Mouse (Mus musculus): ENCODE results near the gene Dpm3. TPM values are rescaled to one million over a fixed set of nuclear protein-coding genes. Genes with fewer than 3 reads are reported as not detected.

Gene Dpm3
- polyA plus RNA-seq, 1 experiment from 2014 or later = 76.4 TPM

DNA sequence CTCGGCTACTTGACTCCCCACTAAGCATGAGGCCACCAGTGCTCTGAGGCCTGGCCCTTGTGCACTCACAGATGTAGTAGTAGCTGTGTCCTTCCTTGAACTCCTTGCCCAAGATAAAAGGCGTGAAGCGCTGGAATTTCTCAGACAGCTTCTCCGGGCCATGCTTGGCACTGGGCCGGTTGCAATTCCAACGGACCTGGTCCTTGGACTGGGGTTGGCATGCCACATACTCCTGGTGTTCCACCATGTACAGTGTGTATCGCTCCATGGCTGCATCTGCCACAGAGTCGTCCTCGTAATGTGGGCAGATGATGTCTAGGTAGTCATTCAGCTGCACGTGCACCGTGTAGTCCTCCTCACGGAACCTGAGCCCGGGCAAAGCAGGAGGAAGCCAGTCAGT, 16.9 kb downstream of the Dpm3 start:
- no peaks in the 10 kb centered on the region for H3K9me3 ChIP-seq
- peaks cover 35% of the 10 kb centered on the region for H3K27me3 ChIP-seq (replicated peaks)
- ATAC-seq (ENCODE audit: low FRiP score, low read depth) = no peak
- H3K4me2 ChIP-seq (replicated peaks) = no peak overlapping the region
- no peak overlapping the region for H3K9ac ChIP-seq
- 92% methylated on average over 13 of the region's 13 CpGs for WGBS
- H3K27ac ChIP-seq = no peak overlapping the region
- H3K4me1 ChIP-seq = peaks cover 37% of the 10 kb centered on the region
- no peaks in the 10 kb centered on the region for H3K36me3 ChIP-seq
- H3K4me3 ChIP-seq = no peak overlapping the region

DNA sequence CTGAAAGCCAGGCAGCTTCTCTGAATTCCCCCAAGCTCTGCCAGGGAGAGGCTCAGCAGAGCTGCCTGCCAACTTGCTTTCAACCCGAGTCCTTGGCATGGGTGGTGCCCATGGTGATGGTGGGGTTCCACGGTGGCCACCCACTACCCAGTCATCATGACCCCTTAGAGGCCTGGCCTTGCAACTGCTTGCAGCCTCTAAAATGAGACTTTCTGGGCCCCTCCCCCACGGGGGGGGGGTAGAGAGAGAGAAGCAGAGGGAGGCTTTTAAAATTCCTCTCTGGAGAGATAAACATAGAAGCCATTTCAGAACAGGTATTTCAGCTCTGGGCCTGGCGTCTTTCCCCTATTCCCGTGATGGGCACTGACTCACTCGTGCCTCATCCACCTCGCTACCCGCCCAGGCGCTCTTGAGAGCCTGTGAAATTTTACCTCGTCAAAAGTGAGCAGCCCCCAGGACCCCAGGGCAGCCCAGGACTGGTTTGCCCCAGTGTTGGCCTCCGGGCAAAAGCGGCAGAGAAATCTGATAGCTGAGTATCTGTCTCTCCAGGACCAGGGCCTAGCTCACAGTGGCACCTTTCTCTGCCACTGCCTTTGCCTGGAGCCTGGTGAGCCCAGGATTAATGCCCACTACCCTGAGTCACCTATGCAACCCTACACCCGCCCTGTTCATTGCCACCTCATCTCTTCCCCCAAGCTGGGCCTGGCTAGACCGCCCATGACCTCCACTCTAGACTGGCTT, 18.3 kb downstream of the Dpm3 start:
- peak overlapping the region; percentile 90 for H3K4me2 ChIP-seq (replicated peaks)
- H3K27me3 ChIP-seq (replicated peaks) = peaks cover 44% of the 10 kb centered on the region
- ATAC-seq (ENCODE audit: low FRiP score, low read depth) = no peak
- 55% methylated on average over 14 of the region's 14 CpGs for WGBS
- peaks cover 48% of the 10 kb centered on the region for H3K4me1 ChIP-seq
- H3K36me3 ChIP-seq = no peaks in the 10 kb centered on the region
- H3K9me3 ChIP-seq = no peaks in the 10 kb centered on the region
- no peak overlapping the region for H3K27ac ChIP-seq
- no peak overlapping the region for H3K9ac ChIP-seq
- no peak overlapping the region for H3K4me3 ChIP-seq

DNA sequence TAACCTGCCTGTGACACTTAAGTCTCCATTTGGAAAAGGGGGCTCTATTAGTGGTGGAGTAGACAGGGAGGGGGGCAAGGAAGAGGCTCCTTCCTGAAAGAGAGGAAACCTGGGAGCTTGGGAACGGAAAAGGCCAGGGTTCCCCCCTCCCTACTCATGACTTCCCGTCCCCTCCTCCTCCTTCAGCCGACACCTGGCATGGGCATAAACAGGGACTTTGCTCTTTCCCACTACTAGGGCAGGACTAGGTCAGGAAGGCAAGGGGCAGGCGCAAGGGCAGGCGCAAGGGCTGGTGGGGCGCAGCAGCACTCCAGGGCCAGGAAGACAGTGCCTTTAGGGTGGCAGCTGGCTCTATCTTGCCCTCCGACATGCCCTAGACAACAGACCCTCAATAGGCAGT, 18.9 kb downstream of the Dpm3 start:
- H3K9ac ChIP-seq = 0 out of 2 replicates have a peak overlapping the region, but pooled peaks have one; percentile 14

DNA sequence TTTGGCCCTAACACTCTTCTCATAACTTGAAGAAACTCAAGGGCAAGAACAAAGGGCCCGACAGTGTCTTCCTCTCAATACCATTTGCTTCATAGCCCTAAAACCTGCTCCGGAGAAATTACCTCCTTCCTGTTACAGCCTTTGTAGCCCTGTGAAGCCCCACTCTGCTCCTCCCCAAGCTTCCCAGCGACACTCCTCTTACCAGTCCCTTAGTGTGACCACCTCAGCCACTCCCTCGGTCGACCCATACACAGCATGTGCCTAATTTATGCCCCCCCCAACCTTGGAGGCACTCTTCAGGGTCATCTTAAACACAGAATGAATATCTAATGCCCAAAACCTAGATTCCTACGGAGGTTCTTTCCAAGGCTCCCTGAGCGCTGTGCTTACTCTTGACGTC, 19.5 kb downstream of the Dpm3 start:
- peak overlapping the region; percentile 43 for H3K4me3 ChIP-seq
- no peak overlapping the region for H3K27ac ChIP-seq
- peak overlapping the region; percentile 90 for H3K4me2 ChIP-seq (replicated peaks)
- H3K36me3 ChIP-seq = no peaks in the 10 kb centered on the region
- 11% methylated on average over 8 of the region's 8 CpGs for WGBS
- H3K9me3 ChIP-seq = no peaks in the 10 kb centered on the region
- peaks cover 44% of the 10 kb centered on the region for H3K27me3 ChIP-seq (replicated peaks)
- peak overlapping the region; percentile 54; the same call in 1 of the 2 replicates for H3K9ac ChIP-seq
- peaks cover 48% of the 10 kb centered on the region for H3K4me1 ChIP-seq
- no peak for ATAC-seq (ENCODE audit: low FRiP score, low read depth)

More for the DNA sequence above, 18.9 kb downstream of the Dpm3 start:
- H3K9me3 ChIP-seq = no peaks in the 10 kb centered on the region
- H3K36me3 ChIP-seq = no peaks in the 10 kb centered on the region
- 59% methylated on average over 7 of the region's 7 CpGs for whole genome bisulfite sequencing
- peaks cover 48% of the 10 kb centered on the region for H3K4me1 ChIP-seq
- ATAC-seq (ENCODE audit: low FRiP score, low read depth) = no peak
- peak overlapping the region; percentile 90 for H3K4me2 ChIP-seq (replicated peaks)
- H3K27me3 ChIP-seq (replicated peaks) = peaks cover 44% of the 10 kb centered on the region
- 0 out of 2 replicates have a peak overlapping the region, but pooled peaks have one; percentile 43 for H3K4me3 ChIP-seq
- no peak overlapping the region for H3K27ac ChIP-seq

DNA sequence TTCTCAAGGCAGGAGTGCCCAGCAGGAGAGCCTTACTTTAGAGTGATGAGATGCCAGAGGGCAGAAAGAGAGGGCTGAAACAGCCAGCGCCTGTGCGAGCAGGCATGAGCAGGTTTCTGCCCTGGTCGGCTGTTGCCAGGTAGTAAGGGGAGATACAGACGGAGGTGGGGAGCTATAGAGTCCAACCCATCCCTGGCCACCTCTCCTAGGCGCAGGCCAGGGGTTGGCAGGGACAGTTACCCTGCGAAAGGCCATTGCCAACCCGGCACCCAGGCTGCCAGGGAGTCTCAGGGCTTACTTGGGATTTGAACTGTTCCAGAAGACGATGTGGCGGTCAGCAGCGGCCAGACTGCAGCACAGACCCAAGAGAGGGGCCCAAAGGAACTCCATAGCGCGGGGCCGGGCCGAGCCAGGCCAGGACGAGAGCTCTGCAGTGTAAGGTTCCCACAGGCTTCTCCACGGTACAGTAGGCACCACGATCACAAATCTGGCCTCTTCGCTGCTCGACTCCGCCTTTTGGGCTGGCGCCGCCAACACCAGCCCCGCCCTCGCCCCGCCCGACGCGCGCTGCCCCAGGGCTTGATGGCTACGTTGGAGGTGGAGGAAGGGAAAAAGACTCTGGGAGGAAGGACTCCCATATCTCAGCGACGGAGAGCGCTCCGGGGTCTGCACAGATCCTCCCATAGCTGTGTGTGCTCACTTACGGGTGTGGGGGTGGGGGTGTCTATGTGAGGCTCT, 20.2 kb downstream of the Dpm3 start:
- ATAC-seq (ENCODE audit: low FRiP score, low read depth) = peak; percentile 57
- H3K27ac ChIP-seq = no peak overlapping the region
- H3K4me2 ChIP-seq (replicated peaks) = peak overlapping the region; percentile 90
- H3K9ac ChIP-seq = peak overlapping the region; percentile 54
- H3K9me3 ChIP-seq = no peaks in the 10 kb centered on the region
- H3K36me3 ChIP-seq = no peaks in the 10 kb centered on the region
- peak overlapping the region; percentile 43 for H3K4me3 ChIP-seq
- peaks cover 48% of the 10 kb centered on the region for H3K4me1 ChIP-seq
- WGBS = 3% methylated on average over 35 of the region's 35 CpGs
- H3K27me3 ChIP-seq (replicated peaks) = peaks cover 44% of the 10 kb centered on the region

DNA sequence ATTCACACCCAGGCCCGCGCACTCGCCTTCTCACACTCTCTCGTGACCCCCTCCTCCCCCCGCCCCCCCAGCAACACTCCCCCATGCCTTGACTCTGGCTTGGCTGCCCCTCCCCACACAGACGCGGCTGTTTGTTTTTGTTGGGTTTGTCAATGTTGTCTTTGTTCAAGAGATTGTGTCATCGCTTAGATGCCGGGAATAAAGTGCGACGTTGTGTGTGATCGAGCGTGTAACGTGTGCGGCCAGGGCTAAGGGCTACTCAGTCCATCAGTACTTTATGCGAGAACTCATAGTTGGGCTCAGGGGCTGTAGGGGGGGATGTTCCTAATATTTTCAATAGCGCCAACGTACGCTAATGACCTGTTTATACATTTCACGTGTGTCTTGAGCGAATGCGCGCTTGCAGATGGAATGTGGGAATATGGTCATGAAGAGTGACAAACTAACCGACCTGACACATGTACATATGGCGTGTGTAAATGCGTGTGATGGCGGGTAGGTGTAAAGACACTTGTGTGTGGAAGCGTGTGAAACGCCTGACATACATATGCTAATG, 21.0 kb downstream of the Dpm3 start:
- no peak overlapping the region for H3K27ac ChIP-seq
- H3K4me2 ChIP-seq (replicated peaks) = peak overlapping the region; percentile 90
- peaks cover 44% of the 10 kb centered on the region for H3K27me3 ChIP-seq (replicated peaks)
- H3K9ac ChIP-seq = peak overlapping the region; percentile 54
- no peaks in the 10 kb centered on the region for H3K36me3 ChIP-seq
- under 1% methylated on average over 28 of the region's 29 CpGs for whole genome bisulfite sequencing
- peak overlapping the region; percentile 43 for H3K4me3 ChIP-seq
- H3K9me3 ChIP-seq = no peaks in the 10 kb centered on the region
- H3K4me1 ChIP-seq = peaks cover 48% of the 10 kb centered on the region
- peak; percentile 10; the same call in 1 of the 2 replicates for ATAC-seq (ENCODE audit: low FRiP score, low read depth)

DNA sequence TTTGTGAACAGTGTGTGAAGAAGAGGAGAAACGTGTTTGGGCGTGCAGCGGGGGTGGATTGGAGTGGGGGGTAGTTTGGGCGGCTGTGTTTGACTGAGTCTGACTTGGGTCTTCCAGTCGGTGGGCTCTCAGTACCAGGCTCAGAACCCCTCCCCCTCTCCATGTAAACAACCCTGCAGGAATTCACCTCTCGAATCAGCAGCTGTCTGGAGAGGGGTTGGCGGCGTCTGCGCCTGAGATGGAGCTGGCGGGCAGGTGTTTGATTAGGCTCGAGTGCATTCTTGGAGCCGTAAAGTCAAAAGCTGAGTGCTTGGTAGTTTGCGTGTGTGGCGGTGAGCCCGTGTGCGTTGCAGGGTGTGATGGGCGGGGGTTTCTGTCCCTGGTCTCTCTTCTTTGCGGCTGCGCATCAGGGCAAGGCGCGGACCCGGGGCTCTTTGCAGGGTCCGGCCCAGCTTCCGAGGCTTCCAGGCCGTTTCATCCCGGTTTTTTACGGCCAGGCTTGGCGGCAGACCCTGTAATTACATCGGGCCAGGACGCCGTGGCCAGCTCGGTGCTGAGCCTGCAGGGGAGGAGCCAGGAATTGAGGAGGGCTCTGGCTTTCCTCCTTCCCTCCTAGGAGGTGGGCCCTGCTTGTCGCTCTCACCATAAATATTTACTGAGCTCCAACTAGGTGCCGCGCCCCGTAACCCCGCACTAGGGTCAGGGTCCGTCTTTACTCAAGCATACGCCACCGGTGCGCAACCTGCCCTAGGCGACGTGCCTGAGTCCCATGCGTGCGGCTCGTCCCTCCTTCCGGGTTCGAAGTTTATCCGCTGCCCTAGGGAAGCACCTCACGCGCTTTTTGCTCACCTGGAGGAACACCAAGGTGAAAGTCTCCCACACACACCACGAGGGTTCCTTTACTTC, 21.7 kb downstream of the Dpm3 start, which contains the start of gene Efna1:
Efna1 (minus strand) TSS at position 537 of the 906 bp plus-strand sequence.
- Histone ChIP-seq H3K36me3 (no peaks in the 10 kb centered on the region), H3K4me3 (peak within 1 kb of the TSS; percentile 43), H3K4me1 (peaks cover 48% of the 10 kb centered on the region), H3K27me3 (replicated peaks) (peaks cover 44% of the 10 kb centered on the region), H3K9me3 (no peaks in the 10 kb centered on the region), H3K9ac (peak within 1 kb of the TSS; percentile 54), H3K27ac (no peak within 1 kb of the TSS), H3K4me2 (replicated peaks) (peak within 1 kb of the TSS; percentile 90)
- ATAC-seq (ENCODE audit: low FRiP score, low read depth) = peak; percentile 41
- under 1% methylated on average over 52 of the region's 52 CpGs for WGBS

DNA sequence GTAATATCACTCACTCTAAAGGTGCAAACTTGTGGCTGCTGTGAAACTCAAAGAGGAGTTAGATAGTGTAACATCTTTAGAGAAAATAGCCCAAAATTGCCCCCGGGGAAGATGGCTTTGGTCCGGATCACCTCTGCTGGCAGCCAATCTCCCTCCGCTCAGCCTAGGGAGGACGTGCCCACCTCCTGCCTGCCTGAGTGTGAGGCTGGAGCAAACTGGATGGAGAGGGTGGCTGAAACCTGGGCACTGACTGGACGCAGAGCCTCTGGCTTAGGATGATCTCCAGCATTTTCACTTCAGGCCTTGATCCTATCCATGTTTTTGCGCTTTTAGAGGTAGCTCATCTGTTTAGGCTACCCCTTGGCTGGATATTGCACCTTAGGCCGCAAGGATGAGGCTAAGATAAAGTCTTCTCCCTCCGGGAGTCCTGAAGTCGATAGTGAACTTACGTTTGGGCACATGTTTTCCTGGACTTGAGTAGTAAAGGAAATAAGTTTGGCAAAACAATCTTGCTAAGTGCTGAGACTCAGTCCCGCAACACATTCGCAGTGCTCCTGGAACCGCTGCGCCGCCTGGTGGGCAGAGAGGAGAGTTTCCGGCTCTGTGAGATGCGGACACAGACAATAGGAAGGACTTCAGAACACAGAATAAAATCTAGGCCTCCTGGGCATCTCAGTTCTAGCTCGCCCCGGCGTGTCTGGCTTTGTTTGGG, 22.6 kb downstream of the Dpm3 start:
- Histone ChIP-seq H3K4me2 (replicated peaks) (peak overlapping the region; percentile 90), H3K27ac (no peak overlapping the region), H3K27me3 (replicated peaks) (peaks cover 44% of the 10 kb centered on the region), H3K9ac (0 out of 2 replicates have a peak overlapping the region, but pooled peaks have one; percentile 54), H3K4me1 (peaks cover 48% of the 10 kb centered on the region), H3K9me3 (no peaks in the 10 kb centered on the region), H3K36me3 (no peaks in the 10 kb centered on the region), H3K4me3 (peak overlapping the region; percentile 43)
- no peak for ATAC-seq (ENCODE audit: low FRiP score, low read depth)
- WGBS = 12% methylated on average over 20 of the region's 20 CpGs

DNA sequence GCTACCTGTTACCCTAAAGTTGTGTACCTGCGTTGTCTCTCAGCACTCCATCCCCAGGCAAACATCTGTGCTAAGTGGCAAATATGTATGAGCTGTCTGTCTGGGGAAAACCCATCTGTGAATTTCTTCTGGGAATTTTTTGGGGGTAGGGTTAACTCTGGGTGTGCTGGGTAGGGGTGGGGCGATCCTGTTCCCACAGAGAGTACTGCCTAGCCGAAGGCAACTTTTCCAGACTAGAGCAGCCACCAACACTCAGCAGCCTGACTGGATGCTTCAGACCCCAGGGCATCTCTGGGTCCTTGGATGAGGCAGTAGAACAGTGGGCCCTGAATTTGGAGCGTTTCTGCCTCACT, 23.1 kb downstream of the Dpm3 start:
- Histone ChIP-seq H3K9ac (no peak overlapping the region), H3K4me3 (no peak overlapping the region), H3K4me1 (peaks cover 44% of the 10 kb centered on the region), H3K27me3 (replicated peaks) (peaks cover 41% of the 10 kb centered on the region), H3K36me3 (no peaks in the 10 kb centered on the region), H3K9me3 (no peaks in the 10 kb centered on the region), H3K4me2 (replicated peaks) (0 out of 2 replicates have a peak overlapping the region, but pooled peaks have one; percentile 90), H3K27ac (no peak overlapping the region)
- 28% methylated on average over 4 of the region's 4 CpGs for WGBS
- ATAC-seq (ENCODE audit: low FRiP score, low read depth) = no peak

DNA sequence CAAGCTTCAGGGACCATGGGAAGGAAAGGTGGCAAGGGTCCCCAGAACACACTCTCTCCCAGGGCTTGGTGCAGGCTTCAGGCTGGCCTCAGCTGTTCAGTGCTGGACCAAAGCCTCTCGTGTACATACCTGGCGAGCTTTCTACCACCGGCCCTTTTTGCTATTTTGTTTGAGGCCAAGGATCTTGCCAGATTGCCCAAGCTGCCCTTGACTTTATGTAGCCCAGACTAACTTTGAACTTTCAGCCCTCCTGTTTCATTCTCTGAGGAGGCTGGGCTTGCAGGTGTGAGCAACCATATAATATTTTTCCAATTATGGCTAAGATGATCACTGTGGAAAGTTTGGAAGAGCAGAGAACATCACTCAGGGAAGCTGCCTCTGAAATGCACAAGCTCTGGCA, 25.1 kb downstream of the Dpm3 start:
- H3K4me3 ChIP-seq = no peak overlapping the region
- no peak overlapping the region for H3K4me2 ChIP-seq (replicated peaks)
- H3K36me3 ChIP-seq = no peaks in the 10 kb centered on the region
- H3K27me3 ChIP-seq (replicated peaks) = peaks cover 22% of the 10 kb centered on the region
- no peak for ATAC-seq (ENCODE audit: low FRiP score, low read depth)
- H3K9ac ChIP-seq = no peak overlapping the region
- no peak overlapping the region for H3K27ac ChIP-seq
- H3K9me3 ChIP-seq = no peaks in the 10 kb centered on the region
- 89% methylated on average over 3 of the region's 3 CpGs for WGBS
- peaks cover 30% of the 10 kb centered on the region for H3K4me1 ChIP-seq

DNA sequence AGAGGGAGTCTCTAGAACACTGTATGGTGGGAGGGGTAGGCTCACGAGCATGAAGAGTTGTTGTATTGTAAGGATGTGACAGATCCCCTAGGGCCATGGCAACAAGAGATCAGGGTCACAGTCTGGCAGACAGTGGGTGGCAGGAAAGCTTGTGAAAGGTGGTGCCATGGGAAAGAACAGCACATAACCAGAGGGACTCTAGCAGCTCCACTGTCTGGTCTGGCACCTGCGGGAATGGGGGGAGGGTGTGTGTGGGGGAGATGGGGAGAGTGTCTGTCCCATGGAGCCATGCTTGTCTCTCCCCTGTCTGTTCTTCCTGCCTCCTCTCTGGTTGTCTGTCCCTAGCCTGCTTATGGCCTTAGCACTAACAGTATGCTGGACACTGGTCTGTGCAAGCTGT, 26.4 kb downstream of the Dpm3 start:
- ATAC-seq (ENCODE audit: low FRiP score, low read depth) = no peak
- Histone ChIP-seq H3K27ac (no peak overlapping the region), H3K4me3 (no peak overlapping the region), H3K4me1 (peaks cover 18% of the 10 kb centered on the region), H3K27me3 (replicated peaks) (peaks cover 13% of the 10 kb centered on the region), H3K9me3 (no peaks in the 10 kb centered on the region), H3K4me2 (replicated peaks) (no peak overlapping the region), H3K9ac (no peak overlapping the region), H3K36me3 (no peaks in the 10 kb centered on the region)
- 49% methylated on average over 2 of the region's 2 CpGs for WGBS

Measured in neural tube, embryonic 12.5 days (tissue).